Comparison of ENCODE assay signal across 8 mouse cellular contexts in genomic region chr3:49755986-49756845, GRCm38 (mm10). TPM values are rescaled to one million over a fixed set of nuclear protein-coding genes. Genes with fewer than 3 reads are reported as not detected.
DNase-seq lines count a peak whose midpoint lies in the region; ATAC-seq and TF ChIP-seq lines count a peak whose summit lies in the region.
"Had no signal": no experiment of that assay in that cellular context is flagged by ENCODE, and none has a peak within 500 bp of the region (broad histone marks: within the 10 kb centered on the region; RNA-seq: fewer than 3 reads in every experiment).

No protein-coding gene starts in this region.

- peaks cover 21% of the 10 kb centered on the region for H3K4me1 ChIP-seq in intestine, embryonic 14.5 days (replicated peaks; ENCODE audit: control insufficient read depth, insufficient read depth, low read length)
- no peaks in the 10 kb centered on the region; the same call in 1 of the 2 replicates for H3K4me1 ChIP-seq in liver, postnatal 0 days (ENCODE audit: insufficient read depth)

- H3K4me3 ChIP-seq in intestine, embryonic 14.5 days (ENCODE audit: low read depth, low read length) = peak overlapping the region; percentile 65
- H3K4me3 ChIP-seq in liver, postnatal 0 days (ENCODE audit: low read depth, low read length) = peak overlapping the region; percentile 49

- CTCF ChIA-PET in Patski (lab: Charles Lee) = interaction anchor here (1.0 to 2.0 kb wide), 4 partner anchors 49 to 663 kb away, joined by 3 to 4 read pairs (median 4); no protein-coding TSS in a partner anchor

- ATAC-seq in Patski = peak; percentile 1
- ATAC-seq in intestine, embryonic 14.5 days (replicated peaks; ENCODE audit: low FRiP score, low TSS enrichment, low read depth) = no peak
- ATAC-seq in liver, postnatal 0 days = no peak

- intact Hi-C loops in gastrocnemius, postnatal 14 days (cut with DNase I; ENCODE audit: low total_unique reads) = no loop called here

- H3K27me3 ChIP-seq in Patski = no peaks in the 10 kb centered on the region
- no peaks in the 10 kb centered on the region for H3K27me3 ChIP-seq in intestine, embryonic 14.5 days (replicated peaks; ENCODE audit: control insufficient read depth, insufficient read depth, low read length)
- H3K27me3 ChIP-seq in liver, postnatal 0 days (ENCODE audit: insufficient read depth, low read length) = peaks cover 23% of the 10 kb centered on the region

- WGBS in intestine, embryonic 14.5 days = 2% methylated on average over 36 of the region's 36 CpGs
- 3% methylated on average over 36 of the region's 36 CpGs for WGBS in liver, postnatal 0 days (ENCODE audit: insufficient replicate concordance)

- H3K36me3 ChIP-seq in intestine, embryonic 14.5 days (ENCODE audit: control insufficient read depth, insufficient read depth, low read length) = peaks cover 22% of the 10 kb centered on the region
- H3K36me3 ChIP-seq in liver, postnatal 0 days (replicated peaks; ENCODE audit: insufficient read depth, low read length) = no peaks in the 10 kb centered on the region

- peak overlapping the region; percentile 96 for H3K27ac ChIP-seq in intestine, embryonic 14.5 days (ENCODE audit: low read depth)
- no peak overlapping the region for H3K27ac ChIP-seq in liver, postnatal 0 days (ENCODE audit: low read depth)

- in situ Hi-C loops in Patski (cut with MboI; ENCODE audit: low pct_unique_long_range_greater_than_20kb) = loop anchor here (10.0 kb wide), 2 partner anchors 319 to 661 kb away; no protein-coding TSS in a partner anchor

- TF ChIP-seq CTCF in Patski (IDR thresholded peaks at IDR 0.05) = peak; percentile 41
- TF ChIP-seq CTCF in liver, postnatal 0 days (IDR thresholded peaks at IDR 0.05; ENCODE audit: low read depth) = no peak

- H3K4me2 ChIP-seq in intestine, embryonic 14.5 days (ENCODE audit: low read length) = peak overlapping the region; percentile 79
- peak overlapping the region; percentile 78 for H3K4me2 ChIP-seq in liver, postnatal 0 days (ENCODE audit: low read depth, low read length)

- peak overlapping the region; percentile 77 for H3K9ac ChIP-seq in intestine, embryonic 14.5 days (ENCODE audit: low read length)
- peak overlapping the region; percentile 26; the same call in 1 of the 2 replicates for H3K9ac ChIP-seq in liver, postnatal 0 days (replicated peaks)

- no peaks in the 10 kb centered on the region for H3K9me3 ChIP-seq in intestine, embryonic 14.5 days (ENCODE audit: control insufficient read depth, low read length)
- H3K9me3 ChIP-seq in liver, postnatal 0 days (ENCODE audit: low read length) = no peaks in the 10 kb centered on the region

- TF ChIP-seq EP300 in liver, postnatal 0 days (IDR thresholded peaks at IDR 0.05; ENCODE audit: low read depth) = no peak

- DNase-seq in Patski (ENCODE audit: low read depth, low spot score) = no peak
- peak; percentile 52 for DNase-seq in brain, adult 2 months (ENCODE audit: low read depth, low spot score)
- DNase-seq in gastrocnemius, postnatal 14 days = peak; percentile 46
- peak; percentile 65 for DNase-seq in intestine, embryonic 14.5 days (ENCODE audit: low spot score)
- DNase-seq in liver, postnatal 0 days = no peak
- DNase-seq in ovary, adult 18-20 months (ENCODE audit: low spot score) = peak; percentile 17
- no peak for DNase-seq in thymus, postnatal 4 days

- POLR2A ChIA-PET in Patski (lab: Charles Lee) = interaction anchor here (0.6 to 1.1 kb wide), 4 partner anchors 14 to 1366 kb away, joined by 3 to 6 read pairs (median 4); no protein-coding TSS in a partner anchor

RNA-seq across cellular contexts. Expression of gene Pcdh18, which starts 0.9 kb away (rescaled TPM):
- 3.0 TPM for polyA plus RNA-seq in Patski (2021)
- total RNA-seq in gastrocnemius, postnatal 14 days (2021) = 1 to 10 TPM; 6.3 to 8.4 TPM
- polyA plus RNA-seq in intestine, embryonic 14.5 days (2014; fragmentation: Nextera tagmentation; extraction: Ambion mirVana) = 61.4 and 74.9 TPM in 2 replicates
- polyA plus RNA-seq in liver, postnatal 0 days (2015; fragmentation: Nextera tagmentation; extraction: Ambion mirVana) = 0.88 and 1.2 TPM in 2 replicates
- polyA plus RNA-seq: erythroblast, embryonic 14.5 days had no signal

Comparison
In these comparisons a context has a peak if more than half of its experiments do, and no peak if none do; other contexts are left out.
1. DNase-seq: peak in brain, adult 2 months (single experiment), gastrocnemius, postnatal 14 days (single experiment), intestine, embryonic 14.5 days (single experiment) and ovary, adult 18-20 months (single experiment); none in Patski (single experiment), liver, postnatal 0 days (single experiment) and thymus, postnatal 4 days (single experiment).
2. RNA of gene Pcdh18, which starts 0.9 kb away (polyA plus RNA-seq): 61.4 to 74.9 TPM in intestine, embryonic 14.5 days; 3.0 TPM in Patski (single experiment) and 0.88 to 1.2 TPM in liver, postnatal 0 days; every median in the first group is over 10 times any median in the second.